Mouse (Mus musculus) kidney, postnatal 14 days (tissue): Measurements from ENCODE around the gene Smo.
"Not testable (repeated sequence)": the region's sequence is repeated elsewhere in the genome, so short reads cannot be mapped to it uniquely, and the experiment has no call there.

Source experiments
- DNase-seq: peaks from one replicate; pipeline ENCODE4 v3.0.0; 2022; ENCODE audit warnings: mixed read lengths

Gene Smo

DNA sequence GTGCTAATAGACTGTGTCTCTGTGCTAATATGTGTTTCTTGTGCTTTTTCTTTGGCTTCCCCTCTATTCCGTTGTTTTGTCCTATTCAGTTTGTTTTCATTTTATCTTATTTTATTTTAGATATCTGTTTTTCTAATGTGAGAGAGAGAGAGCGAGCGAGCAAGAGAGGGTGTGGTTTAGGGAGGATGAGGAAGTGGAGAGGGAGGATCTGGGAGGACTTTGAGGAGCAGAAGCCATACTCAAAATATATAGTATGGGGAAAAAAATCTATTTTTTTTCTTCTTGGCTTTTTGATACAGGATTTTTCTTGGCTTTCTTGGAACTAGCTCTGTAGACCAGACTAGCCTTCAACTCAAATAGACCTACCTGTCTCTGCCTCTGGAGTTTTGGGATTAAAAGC is 7.3 kb upstream of the Smo start:
- DNase-seq, result no peak

GRCm38 (mm10) chr6:29729491-29729890 is 5.8 kb upstream of the Smo start:
- no peak for DNase-seq

DNA sequence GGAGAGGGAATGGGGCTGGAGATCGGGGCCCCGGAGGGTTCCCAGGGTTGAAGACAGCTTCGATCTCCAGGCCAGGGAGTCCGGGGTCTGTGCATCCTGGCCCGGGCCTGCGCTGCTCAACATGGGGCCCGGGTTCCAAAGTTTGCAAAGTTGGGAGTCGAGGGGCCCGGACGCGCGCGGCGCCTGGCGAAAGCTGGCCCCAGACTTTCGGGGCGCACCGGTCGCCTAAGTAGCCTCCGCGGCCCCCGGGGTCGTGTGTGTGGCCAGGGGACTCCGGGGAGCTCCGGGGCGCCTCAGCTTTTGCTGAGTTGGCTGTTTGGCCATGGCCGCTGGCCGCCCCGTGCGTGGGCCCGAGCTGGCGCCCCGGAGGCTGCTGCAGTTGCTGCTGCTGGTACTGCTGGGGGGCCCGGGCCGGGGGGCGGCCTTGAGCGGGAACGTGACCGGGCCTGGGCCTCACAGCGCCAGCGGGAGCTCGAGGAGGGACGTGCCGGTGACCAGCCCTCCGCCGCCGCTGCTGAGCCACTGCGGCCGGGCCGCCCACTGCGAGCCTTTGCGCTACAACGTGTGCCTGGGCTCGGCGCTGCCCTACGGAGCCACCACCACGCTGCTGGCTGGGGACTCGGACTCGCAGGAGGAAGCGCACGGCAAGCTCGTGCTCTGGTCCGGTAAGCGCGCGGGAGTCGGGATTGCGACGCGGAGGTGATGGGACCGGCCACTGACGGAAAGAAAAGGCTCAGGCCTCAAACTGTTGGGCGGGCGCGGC is 567 bp downstream of the Smo start:
- peak; percentile 78 for DNase-seq

GRCm38 (mm10) chr6:29736610-29737458 is 1.5 kb downstream of the Smo start:
- DNase-seq, result no peak

DNA sequence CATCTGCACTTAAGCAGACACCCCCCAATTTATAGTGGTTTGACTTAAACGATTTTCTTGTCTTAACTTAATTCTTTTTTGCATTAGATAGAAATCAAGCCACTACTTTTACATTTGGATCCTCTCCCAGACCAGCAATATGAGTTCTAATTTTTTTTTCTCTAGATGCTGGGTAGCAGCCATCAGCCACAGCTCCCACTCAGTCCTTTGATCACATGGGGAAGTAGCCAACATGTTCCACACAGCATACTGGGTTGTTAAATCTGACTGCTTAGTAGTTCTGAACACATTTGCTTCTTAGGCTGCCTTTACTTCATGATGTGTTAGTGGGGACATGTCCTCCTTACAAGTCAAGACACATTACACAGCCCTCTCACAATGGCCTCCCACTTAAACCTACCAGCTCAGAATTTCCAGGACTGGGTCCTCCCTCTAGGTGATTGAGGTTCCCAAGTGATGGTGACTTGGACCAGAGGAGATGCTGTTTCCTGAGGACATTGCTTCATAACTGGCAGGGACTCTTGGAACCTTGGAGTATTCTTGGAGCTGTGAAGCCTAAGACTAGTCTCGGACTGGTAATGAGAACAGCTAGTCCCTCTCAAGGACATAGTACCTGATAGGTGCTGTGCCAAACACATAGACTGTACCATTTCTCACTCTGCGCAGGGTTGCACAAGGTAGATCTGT is 16.3 kb downstream of the Smo start:
- DNase-seq, result no peak

- DNase-seq, result no peak
Observed at GRCm38 (mm10) chr6:29753336-29753735, 18.0 kb downstream of the Smo start.

- DNase-seq, result no peak
Observed at GRCm38 (mm10) chr6:29756001-29756400, 20.7 kb downstream of the Smo start.

- DNase-seq, result no peak
Observed at GRCm38 (mm10) chr6:29756476-29756875, 21.2 kb downstream of the Smo start.

DNA sequence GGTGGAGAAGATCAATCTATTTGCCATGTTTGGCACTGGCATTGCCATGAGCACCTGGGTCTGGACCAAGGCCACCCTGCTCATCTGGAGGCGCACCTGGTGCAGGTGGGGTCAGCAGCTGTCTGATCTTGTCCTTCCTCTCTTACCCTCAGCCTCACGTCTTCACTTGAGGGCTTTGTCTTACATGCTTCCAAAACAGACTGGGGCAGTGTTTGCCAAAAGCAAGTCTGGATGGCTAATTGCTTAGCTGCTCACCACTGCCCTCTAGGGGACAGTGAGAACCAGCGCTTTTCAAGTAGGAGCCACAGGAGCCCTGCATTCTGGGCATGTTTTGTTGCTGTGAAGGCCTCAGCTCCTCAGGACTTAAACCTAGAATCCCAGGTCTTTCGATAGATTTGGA is 23.1 kb downstream of the Smo start:
- peak; percentile 81 for DNase-seq

- no peak for DNase-seq
Observed at GRCm38 (mm10) chr6:29759012-29759679, 23.8 kb downstream of the Smo start.

DNA sequence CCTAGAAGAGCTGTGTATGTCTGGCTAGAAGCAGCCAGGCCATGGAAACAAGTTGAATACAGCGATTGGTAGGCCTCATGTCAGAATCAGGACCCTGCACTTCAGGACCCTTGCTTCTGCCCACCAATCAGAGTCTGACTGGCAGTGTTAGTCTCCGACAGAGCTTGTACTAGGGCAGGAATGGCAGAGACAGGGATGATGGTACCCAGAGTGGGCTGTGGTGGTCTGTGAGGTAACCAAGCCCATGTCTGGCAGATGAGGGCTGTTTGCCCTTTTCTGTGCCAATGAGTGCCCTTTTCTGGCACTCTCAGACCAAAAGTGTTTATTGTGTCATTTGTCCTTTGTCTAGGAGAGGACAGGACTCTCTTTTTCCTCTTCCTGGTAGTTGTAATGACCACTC is 25.1 kb downstream of the Smo start:
- not testable (repeated sequence) for DNase-seq

DNA sequence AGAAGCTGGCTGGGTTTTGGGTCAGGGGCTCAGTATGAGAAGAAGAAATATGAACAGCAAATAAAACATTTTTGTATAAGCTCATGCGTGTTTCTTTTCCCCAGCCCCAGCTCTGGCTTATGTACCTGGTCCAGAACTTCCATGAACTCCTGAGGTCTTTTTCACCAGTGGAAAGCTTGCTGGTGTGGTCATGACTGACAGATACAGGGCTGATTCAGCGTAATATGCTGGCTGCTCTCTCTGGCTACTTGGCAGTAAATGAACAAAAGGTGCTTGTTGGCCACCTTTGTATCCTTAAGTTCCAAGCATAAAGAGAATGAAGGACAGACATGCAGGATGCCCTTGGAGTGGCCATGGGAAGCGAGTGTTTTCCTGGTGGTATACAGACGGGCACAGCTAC is 26.0 kb downstream of the Smo start:
- DNase-seq, result no peak

- peak; percentile 52 for DNase-seq
Observed at GRCm38 (mm10) chr6:29762524-29762923, 27.2 kb downstream of the Smo start.

GRCm38 (mm10) chr6:29766874-29767273 is 31.6 kb downstream of the Smo start:
- DNase-seq, result no peak

- DNase-seq, result peak; percentile 98
Observed at GRCm38 (mm10) chr6:29767813-29768660, 32.7 kb downstream of the Smo start, which contains the start of gene Ahcyl2. Ahcyl2 (plus strand) TSS chr6:29768011.

GRCm38 (mm10) chr6:29768791-29769441 is 33.6 kb downstream of the Smo start:
- DNase-seq, result no peak

GRCm38 (mm10) chr6:29770672-29771321 is 35.5 kb downstream of the Smo start:
- DNase-seq, result no peak

DNA sequence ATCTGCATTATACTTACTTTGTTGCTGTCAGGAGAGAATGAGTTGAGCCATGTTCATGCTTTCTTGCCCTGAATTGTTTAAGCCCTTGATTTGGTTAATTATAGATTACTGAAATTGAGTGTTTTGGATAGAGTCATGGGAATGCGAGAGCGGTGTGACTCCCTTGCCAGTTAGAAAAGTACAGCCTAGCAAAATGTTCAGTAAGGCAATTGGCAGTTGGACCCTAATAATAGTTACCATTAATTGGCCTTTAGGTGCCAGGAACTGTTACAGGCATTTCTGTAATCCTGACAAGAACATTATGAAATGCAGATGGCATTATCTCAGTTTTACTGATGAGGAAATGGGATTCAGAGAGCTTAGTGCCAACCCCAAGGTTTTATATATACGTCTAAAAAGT is 36.9 kb downstream of the Smo start:
- DNase-seq, result no peak

GRCm38 (mm10) chr6:29774161-29774560 is 38.9 kb downstream of the Smo start:
- no peak for DNase-seq

DNA sequence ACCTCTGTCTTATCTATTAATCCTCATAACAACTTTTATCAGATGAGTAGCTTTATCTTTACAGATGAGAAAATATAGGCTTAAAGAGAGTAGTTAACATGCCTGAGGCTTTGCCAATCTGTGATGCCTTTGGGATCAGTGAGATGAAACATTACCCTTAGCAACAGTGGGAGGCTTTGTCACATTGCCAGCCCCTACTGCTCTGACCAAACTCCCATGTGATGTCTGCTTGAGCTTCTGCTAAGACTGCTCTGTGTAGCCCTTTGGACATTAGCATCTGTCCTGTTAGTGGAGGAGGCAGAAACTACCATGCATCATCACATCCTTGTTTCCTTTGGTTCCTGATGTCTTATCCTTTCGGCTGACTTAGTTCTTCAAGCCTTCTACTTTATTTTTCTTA is 40.3 kb downstream of the Smo start:
- DNase-seq, result peak; percentile 79
